Mouse (Mus musculus) adrenal gland, postnatal 4 days (tissue): ENCODE measurements at regions not wholly inside any gene's neighbourhood (a gene's known extent, or its start where the extent isn't known, plus 50 kb on each side); places are given as distances from the start of the nearest gene placed in this dataset.
A peak's percentile ranks its signal among the peaks of the same experiment; 100 is the strongest.
"Not testable (repeated sequence)": the region's sequence is repeated elsewhere in the genome, so short reads cannot be mapped to it uniquely, and the experiment has no call there.

Experiments used
- DNase-seq, 2 experiments: peaks; one replicate each; pipeline ENCODE4 v3.0.0; 2021 to 2022; ENCODE audit warnings: low spot score in 2 of 2, mixed read lengths in 2 of 2

- not testable (repeated sequence) for DNase-seq
These were observed 957.0 kb upstream of the Gm597 start for GRCm38 (mm10) chr1:29737062-29737461.

DNA sequence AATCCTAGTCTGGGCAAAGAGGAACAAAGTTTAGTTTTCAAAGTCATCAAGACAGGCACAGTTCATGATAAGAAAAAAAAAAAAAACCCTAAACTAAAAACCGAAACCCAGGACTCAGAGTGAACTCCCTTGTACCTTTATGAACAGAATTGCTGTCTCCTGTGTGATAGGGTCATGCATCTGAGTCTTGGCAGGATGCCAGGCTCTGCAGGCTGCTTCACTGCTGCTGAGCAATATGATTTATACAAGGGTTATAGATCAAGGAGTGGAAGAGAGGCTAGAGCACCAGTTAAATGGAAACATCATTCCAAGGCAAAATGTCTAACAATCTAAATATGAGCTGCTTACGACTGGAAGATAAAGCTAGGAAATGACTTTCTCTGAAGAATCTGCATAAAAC lies 951.9 kb upstream of the Gm597 start:
- peak in 1 of 2 experiments; percentile 22 for DNase-seq
